16 mouse cellular contexts compared by ENCODE assay signal in genomic region chr16:68078991-68079390, GRCm38 (mm10).
"Had no signal": no experiment of that assay in that cellular context is flagged by ENCODE, and none has a peak within 500 bp of the region (broad histone marks: within the 10 kb centered on the region; RNA-seq: fewer than 3 reads in every experiment).

No protein-coding gene starts in this region.

- H3K9ac ChIP-seq: neural tube, embryonic 13.5 days; neural tube, embryonic 15.5 days; stomach, embryonic 15.5 days had no signal

- H3K9me3 ChIP-seq: neural tube, embryonic 13.5 days; neural tube, embryonic 15.5 days; stomach, embryonic 15.5 days had no signal

- H3K36me3 ChIP-seq: neural tube, embryonic 13.5 days; neural tube, embryonic 15.5 days; stomach, embryonic 15.5 days had no signal

- DNase-seq: retina, postnatal 1 day; right cerebral cortex, adult 18-20 months; right cerebral cortex, postnatal 14 days; right cerebral cortex, postnatal 25 days; right cerebral cortex, postnatal 4 days; spleen, adult 18-20 months; thymus, adult 18-20 months; thymus, adult 2 months; thymus, postnatal 14 days; thymus, postnatal 25 days; thymus, postnatal 36 days; thymus, postnatal 4 days had no signal

- H3K4me3 ChIP-seq: neural tube, embryonic 13.5 days; neural tube, embryonic 15.5 days; stomach, embryonic 15.5 days had no signal

- H3K4me1 ChIP-seq: neural tube, embryonic 13.5 days; neural tube, embryonic 15.5 days; stomach, embryonic 15.5 days had no signal

- H3K27ac ChIP-seq: neural tube, embryonic 13.5 days; neural tube, embryonic 15.5 days; stomach, embryonic 15.5 days; stomach, postnatal 0 days had no signal

- H3K27me3 ChIP-seq: neural tube, embryonic 13.5 days; neural tube, embryonic 15.5 days; stomach, embryonic 15.5 days had no signal
